Mouse (Mus musculus): ENCODE data around the gene Psap. TPM values are rescaled to one million over a fixed set of nuclear protein-coding genes. Genes with fewer than 3 reads are reported as not detected.

Gene Psap
- total and polyA plus RNA-seq, 2 experiments from 2014 or later, result 272 to 811 TPM

DNA sequence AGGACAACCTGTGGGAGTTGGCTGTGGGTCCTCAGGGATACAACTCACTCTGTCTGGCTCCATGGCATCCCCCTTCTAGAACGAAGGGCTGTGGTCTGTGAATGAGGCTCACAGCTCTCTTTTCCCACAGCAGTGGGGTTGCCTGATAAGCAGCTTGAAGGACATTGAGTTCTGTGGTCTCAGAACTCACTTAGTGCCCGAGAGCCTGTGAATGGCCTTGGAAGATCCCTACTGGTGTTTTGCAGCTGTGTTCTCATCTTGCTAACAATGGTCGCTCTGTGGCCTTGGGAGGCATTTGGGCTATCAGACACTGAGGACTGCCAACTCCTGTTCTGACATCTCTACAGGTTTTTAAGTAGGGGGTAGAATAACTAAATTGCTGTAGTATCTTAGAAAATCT, 17.9 kb downstream of the Psap start:
- no peak overlapping the region for H3K9ac ChIP-seq (replicated peaks; ENCODE audit: low read length, poor library complexity, severe bottlenecking)
- ATAC-seq (ENCODE audit: low FRiP score) (no peak), DNase-seq (ENCODE audit: low spot score) (no peak)
- no peak overlapping the region for H3K4me3 ChIP-seq (ENCODE audit: low read depth, low read length)
- no peak for TF ChIP-seq CTCF (IDR thresholded peaks at IDR 0.05)
- H3K36me3 ChIP-seq (ENCODE audit: insufficient read depth, low read length), result peaks cover 62% of the 10 kb centered on the region
- H3K9me3 ChIP-seq (ENCODE audit: low read length), result no peaks in the 10 kb centered on the region
- H3K4me1 ChIP-seq (ENCODE audit: insufficient read depth, low read length), result no peaks in the 10 kb centered on the region
- 89% methylated on average over 3 of the region's 3 CpGs for WGBS
- H3K27me3 ChIP-seq (ENCODE audit: insufficient read depth, low read length), result no peaks in the 10 kb centered on the region
- no peak overlapping the region for H3K27ac ChIP-seq (ENCODE audit: low read depth, low read length)
- H3K4me2 ChIP-seq (ENCODE audit: low read depth, low read length, poor library complexity, severe bottlenecking), result no peak overlapping the region

DNA sequence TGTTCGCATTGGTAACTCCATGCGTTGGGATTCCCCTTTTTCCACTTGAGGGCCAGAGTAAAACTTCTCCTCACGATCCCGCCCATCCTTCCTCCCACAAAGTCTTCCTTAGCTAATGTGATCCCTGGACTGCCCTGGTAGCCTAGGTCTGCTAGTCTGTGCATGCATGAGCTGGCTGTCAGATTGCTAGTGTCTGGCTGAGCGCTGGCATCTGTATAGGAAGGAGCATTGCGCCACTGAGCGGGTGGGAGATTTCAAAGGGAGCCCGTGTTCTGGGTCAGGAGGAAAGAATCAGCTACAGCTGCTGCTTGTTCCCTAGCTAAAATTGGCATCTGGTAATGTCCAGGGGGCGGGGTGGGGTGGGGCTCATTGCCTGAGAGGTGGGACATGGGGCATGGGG, 18.6 kb downstream of the Psap start:
- TF ChIP-seq CTCF (IDR thresholded peaks at IDR 0.05), result no peak
- Histone ChIP-seq H3K36me3 (ENCODE audit: insufficient read depth, low read length) (peaks cover 69% of the 10 kb centered on the region), H3K4me3 (ENCODE audit: low read depth, low read length) (no peak overlapping the region), H3K9ac (replicated peaks; ENCODE audit: low read length, poor library complexity, severe bottlenecking) (no peak overlapping the region), H3K27me3 (ENCODE audit: insufficient read depth, low read length) (no peaks in the 10 kb centered on the region), H3K9me3 (ENCODE audit: low read length) (no peaks in the 10 kb centered on the region), H3K4me1 (ENCODE audit: insufficient read depth, low read length) (no peaks in the 10 kb centered on the region), H3K4me2 (ENCODE audit: low read depth, low read length, poor library complexity, severe bottlenecking) (no peak overlapping the region), H3K27ac (ENCODE audit: low read depth, low read length) (no peak overlapping the region)
- DNase-seq (ENCODE audit: low spot score), result no peak
- ATAC-seq (ENCODE audit: low FRiP score), result no peak
- WGBS, result 87% methylated on average over 9 of the region's 9 CpGs

DNA sequence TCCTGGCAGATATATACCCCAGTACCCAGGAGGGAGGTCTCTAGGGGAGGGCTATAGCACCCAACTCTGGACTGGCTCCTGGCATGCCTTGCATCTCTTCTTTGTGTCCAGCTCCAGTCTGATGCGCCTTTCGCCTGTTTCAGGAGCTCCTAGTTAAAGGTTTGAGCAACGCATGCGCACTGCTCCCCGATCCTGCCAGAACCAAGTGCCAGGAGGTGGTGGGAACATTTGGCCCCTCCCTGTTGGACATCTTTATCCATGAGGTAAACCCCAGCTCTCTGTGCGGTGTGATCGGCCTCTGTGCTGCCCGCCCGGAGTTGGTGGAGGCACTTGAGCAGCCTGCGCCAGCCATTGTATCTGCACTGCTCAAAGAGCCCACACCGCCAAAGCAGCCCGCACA, 22.2 kb downstream of the Psap start:
- 89% methylated on average over 12 of the region's 12 CpGs for WGBS
- Histone ChIP-seq H3K9ac (replicated peaks; ENCODE audit: low read length, poor library complexity, severe bottlenecking) (no peak overlapping the region), H3K4me3 (ENCODE audit: low read depth, low read length) (no peak overlapping the region), H3K27me3 (ENCODE audit: insufficient read depth, low read length) (no peaks in the 10 kb centered on the region), H3K36me3 (ENCODE audit: insufficient read depth, low read length) (peaks cover 73% of the 10 kb centered on the region), H3K4me1 (ENCODE audit: insufficient read depth, low read length) (no peaks in the 10 kb centered on the region), H3K27ac (ENCODE audit: low read depth, low read length) (no peak overlapping the region), H3K4me2 (ENCODE audit: low read depth, low read length, poor library complexity, severe bottlenecking) (no peak overlapping the region), H3K9me3 (ENCODE audit: low read length) (no peaks in the 10 kb centered on the region)
- ATAC-seq (ENCODE audit: low FRiP score), result no peak
- no peak for TF ChIP-seq CTCF (IDR thresholded peaks at IDR 0.05)
- DNase-seq (ENCODE audit: low spot score), result no peak

DNA sequence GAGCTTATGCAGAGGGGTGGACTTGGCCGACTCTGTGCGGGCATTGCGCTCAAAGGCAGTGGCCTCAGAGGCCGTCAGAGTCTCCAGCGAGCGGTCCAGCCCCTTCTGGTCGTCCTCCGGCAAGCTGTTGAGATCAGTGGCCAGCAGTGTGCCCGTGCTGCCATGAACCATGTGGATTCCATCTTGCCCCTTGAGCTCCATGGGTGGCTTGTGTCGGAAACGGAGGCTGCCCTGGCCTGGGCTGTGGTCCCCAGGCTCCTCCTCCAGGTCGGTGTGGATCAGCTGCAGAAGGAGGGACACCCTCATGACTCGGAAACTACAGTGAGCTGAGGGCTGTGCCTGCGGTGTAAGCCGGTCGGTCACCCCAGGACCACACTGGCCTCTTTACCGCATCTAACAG, 26.0 kb downstream of the Psap start:
- no peak overlapping the region for H3K27ac ChIP-seq (ENCODE audit: low read depth, low read length)
- H3K36me3 ChIP-seq (ENCODE audit: insufficient read depth, low read length), result peaks cover 49% of the 10 kb centered on the region
- no peak for ATAC-seq (ENCODE audit: low FRiP score)
- no peak for TF ChIP-seq CTCF (IDR thresholded peaks at IDR 0.05)
- no peak for DNase-seq (ENCODE audit: low spot score)
- H3K9me3 ChIP-seq (ENCODE audit: low read length), result no peaks in the 10 kb centered on the region
- WGBS, result 82% methylated on average over 17 of the region's 17 CpGs
- H3K4me1 ChIP-seq (ENCODE audit: insufficient read depth, low read length), result no peaks in the 10 kb centered on the region
- no peaks in the 10 kb centered on the region for H3K27me3 ChIP-seq (ENCODE audit: insufficient read depth, low read length)
- no peak overlapping the region for H3K4me2 ChIP-seq (ENCODE audit: low read depth, low read length, poor library complexity, severe bottlenecking)
- H3K9ac ChIP-seq (replicated peaks; ENCODE audit: low read length, poor library complexity, severe bottlenecking), result no peak overlapping the region
- H3K4me3 ChIP-seq (ENCODE audit: low read depth, low read length), result no peak overlapping the region

DNA sequence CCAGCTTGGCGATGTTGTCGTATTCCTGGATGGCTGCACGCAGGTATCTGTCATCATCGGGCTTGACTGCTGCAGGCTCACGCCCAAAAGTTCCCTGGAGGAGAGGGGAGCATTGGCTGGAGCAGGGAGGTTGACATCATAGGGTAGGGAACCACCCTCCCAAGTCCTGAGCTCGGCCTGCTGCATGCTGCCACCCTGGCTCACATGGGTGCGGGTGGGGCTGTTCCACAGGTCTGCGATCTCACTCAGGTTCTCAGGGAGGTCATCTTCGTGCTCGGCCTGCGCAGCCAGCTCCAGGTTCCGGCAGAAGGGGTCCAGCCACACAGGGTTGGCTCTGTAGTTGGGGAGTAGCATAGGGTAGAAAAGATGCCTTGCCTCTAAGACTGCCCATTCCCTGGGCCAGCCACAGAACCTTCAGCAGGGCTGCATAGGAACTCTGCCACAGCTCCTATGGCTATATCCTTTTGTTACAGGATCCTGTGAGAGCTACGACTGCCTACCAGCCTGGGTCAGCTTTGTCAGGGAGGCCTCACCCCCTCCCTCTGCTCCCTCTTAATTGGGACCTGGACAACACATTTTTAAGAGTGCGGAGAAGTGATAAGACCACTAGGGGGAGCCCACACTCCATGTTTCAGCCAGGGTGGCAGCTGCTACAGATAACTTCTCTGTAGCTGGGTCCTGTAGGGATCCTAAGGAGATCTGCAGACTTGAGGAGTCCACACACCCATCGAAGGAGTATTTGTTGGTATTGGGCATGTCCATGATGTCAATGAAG, 27.6 kb downstream of the Psap start:
- Histone ChIP-seq H3K27me3 (ENCODE audit: insufficient read depth, low read length) (no peaks in the 10 kb centered on the region), H3K36me3 (ENCODE audit: insufficient read depth, low read length) (peaks cover 33% of the 10 kb centered on the region), H3K9ac (replicated peaks; ENCODE audit: low read length, poor library complexity, severe bottlenecking) (no peak overlapping the region), H3K27ac (ENCODE audit: low read depth, low read length) (no peak overlapping the region), H3K4me2 (ENCODE audit: low read depth, low read length, poor library complexity, severe bottlenecking) (no peak overlapping the region), H3K4me3 (ENCODE audit: low read depth, low read length) (no peak overlapping the region), H3K9me3 (ENCODE audit: low read length) (no peaks in the 10 kb centered on the region), H3K4me1 (ENCODE audit: insufficient read depth, low read length) (no peaks in the 10 kb centered on the region)
- DNase-seq (ENCODE audit: low spot score) (peak; percentile 94), ATAC-seq (ENCODE audit: low FRiP score) (peak; percentile 75)
- WGBS, result 66% methylated on average over 15 of the region's 15 CpGs
- peak; percentile 95 for TF ChIP-seq CTCF (IDR thresholded peaks at IDR 0.05)

DNA sequence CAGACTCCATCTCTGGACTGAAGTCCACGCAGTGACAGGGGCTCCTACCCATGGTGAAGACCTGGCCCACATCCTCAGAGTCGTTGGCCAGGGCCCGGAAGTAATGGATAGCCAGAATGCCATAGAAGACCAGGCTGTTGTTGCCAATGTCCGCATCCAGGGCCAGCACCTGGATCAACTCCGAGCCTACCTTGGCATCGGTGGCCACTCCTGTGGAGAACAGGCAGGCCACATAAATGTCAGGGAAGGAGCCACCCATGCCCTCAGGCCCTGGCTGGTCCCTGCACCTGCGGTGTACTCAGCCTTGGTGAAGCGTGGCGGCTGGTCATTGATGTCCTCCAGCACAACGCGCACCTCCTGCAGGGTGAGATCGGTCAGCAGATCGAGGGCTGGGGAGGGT, 33.2 kb downstream of the Psap start:
- H3K4me3 ChIP-seq (ENCODE audit: low read depth, low read length), result no peak overlapping the region
- TF ChIP-seq CTCF (IDR thresholded peaks at IDR 0.05), result no peak
- H3K36me3 ChIP-seq (ENCODE audit: insufficient read depth, low read length), result no peaks in the 10 kb centered on the region
- no peaks in the 10 kb centered on the region for H3K4me1 ChIP-seq (ENCODE audit: insufficient read depth, low read length)
- H3K4me2 ChIP-seq (ENCODE audit: low read depth, low read length, poor library complexity, severe bottlenecking), result no peak overlapping the region
- WGBS, result 94% methylated on average over 13 of the region's 13 CpGs
- H3K9ac ChIP-seq (replicated peaks; ENCODE audit: low read length, poor library complexity, severe bottlenecking), result no peak overlapping the region
- DNase-seq (ENCODE audit: low spot score) (no peak), ATAC-seq (ENCODE audit: low FRiP score) (no peak)
- H3K27me3 ChIP-seq (ENCODE audit: insufficient read depth, low read length), result no peaks in the 10 kb centered on the region
- H3K9me3 ChIP-seq (ENCODE audit: low read length), result no peaks in the 10 kb centered on the region
- H3K27ac ChIP-seq (ENCODE audit: low read depth, low read length), result no peak overlapping the region
